ENCODE assay signal across 11 mouse cellular contexts in the genomic region with DNA sequence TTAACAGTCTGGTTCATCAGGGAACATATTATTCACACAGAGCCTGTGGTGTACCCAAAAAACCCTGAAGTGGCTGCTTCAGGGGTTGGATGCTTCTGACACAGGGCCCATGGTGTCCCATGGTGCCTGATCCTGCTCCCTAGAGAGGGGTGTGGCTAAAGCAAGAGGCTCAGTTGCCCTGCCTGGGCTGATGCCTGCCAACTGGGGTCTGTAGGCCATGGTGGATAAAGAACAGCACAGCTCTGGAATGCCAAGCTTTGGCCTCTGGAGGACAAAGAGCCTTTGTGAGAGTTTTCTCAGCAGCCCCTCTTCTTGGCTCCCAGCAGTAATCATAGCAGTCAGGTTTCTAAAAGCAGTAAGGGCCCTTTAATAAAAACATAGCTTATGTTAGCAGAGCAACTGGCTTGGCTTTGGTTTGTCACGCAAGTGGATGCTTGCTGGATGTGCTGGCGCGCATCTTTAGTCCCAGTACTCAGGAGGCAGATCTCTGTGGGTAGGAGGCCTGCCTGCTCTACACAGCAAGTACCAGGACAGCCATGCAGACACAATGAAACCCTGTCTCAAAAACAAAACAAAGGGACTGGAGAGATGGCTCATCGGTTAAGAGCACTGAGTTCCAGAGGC. TPM values are rescaled to one million over a fixed set of nuclear protein-coding genes. Genes with fewer than 3 reads are reported as not detected.
DNase-seq lines count a peak whose midpoint lies in the region; ATAC-seq lines count a peak whose summit lies in the region.
"Had no signal": no experiment of that assay in that cellular context is flagged by ENCODE, and none has a peak within 500 bp of the region (broad histone marks: within the 10 kb centered on the region; RNA-seq: fewer than 3 reads in every experiment).

No protein-coding gene starts in this region.

- peaks cover 44% of the 10 kb centered on the region for H3K36me3 ChIP-seq in forebrain, embryonic 12.5 days (replicated peaks)
- H3K36me3 ChIP-seq in limb, embryonic 11.5 days (ENCODE audit: control insufficient read depth, insufficient read depth, low read length) = peaks cover 11% of the 10 kb centered on the region

- peak overlapping the region; percentile 19; the same call in 1 of the 2 replicates for H3K27ac ChIP-seq in forebrain, embryonic 12.5 days
- H3K27ac ChIP-seq in limb, embryonic 11.5 days (replicated peaks; ENCODE audit: low read depth, low read length) = peak overlapping the region; percentile 37; the same call in 1 of the 2 replicates
- H3K27ac ChIP-seq: macrophage had no signal

- ATAC-seq in forebrain, embryonic 12.5 days (ENCODE audit: low FRiP score) = no peak
- ATAC-seq in limb, embryonic 11.5 days (ENCODE audit: insufficient number of reproducible peaks, low FRiP score, low TSS enrichment, low read depth) = no peak
- ATAC-seq: Patski had no signal

- peaks cover 9% of the 10 kb centered on the region for H3K4me1 ChIP-seq in forebrain, embryonic 12.5 days
- H3K4me1 ChIP-seq in limb, embryonic 11.5 days (ENCODE audit: control insufficient read depth, insufficient read depth, low read length) = no peaks in the 10 kb centered on the region

- no peak overlapping the region for H3K4me3 ChIP-seq in forebrain, embryonic 12.5 days (replicated peaks)
- H3K4me3 ChIP-seq in limb, embryonic 11.5 days (ENCODE audit: low read depth, low read length) = no peak overlapping the region

- WGBS in forebrain, embryonic 12.5 days = 59% methylated on average over 4 of the region's 4 CpGs
- WGBS in limb, embryonic 11.5 days = 93% methylated on average over 4 of the region's 4 CpGs

- H3K9me3 ChIP-seq in forebrain, embryonic 12.5 days = no peaks in the 10 kb centered on the region
- H3K9me3 ChIP-seq in limb, embryonic 11.5 days (ENCODE audit: control insufficient read depth, low read length) = no peaks in the 10 kb centered on the region

- no peak overlapping the region for H3K9ac ChIP-seq in forebrain, embryonic 12.5 days
- H3K9ac ChIP-seq in limb, embryonic 11.5 days (ENCODE audit: low read length) = no peak overlapping the region

- H3K27me3 ChIP-seq in forebrain, embryonic 12.5 days = peaks cover 2% of the 10 kb centered on the region; the same call in 1 of the 2 replicates
- no peaks in the 10 kb centered on the region for H3K27me3 ChIP-seq in limb, embryonic 11.5 days (ENCODE audit: control insufficient read depth, insufficient read depth, low read length)

- DNase-seq in testis, postnatal 10 days (ENCODE audit: low spot score) = peak; percentile 40
- DNase-seq in testis, postnatal 14 days (ENCODE audit: low spot score) = no peak
- no peak for DNase-seq in limb, embryonic 11.5 days (ENCODE audit: low spot score)
- no peak for DNase-seq in spleen, postnatal 4 days (ENCODE audit: low spot score in 2 of 2)
- DNase-seq in lung, postnatal 14 days = no peak
- no peak for DNase-seq in kidney, adult 9 months
- no peak for DNase-seq in cerebellum, postnatal 14 days

- H3K4me2 ChIP-seq in forebrain, embryonic 12.5 days = no peak overlapping the region
- H3K4me2 ChIP-seq in limb, embryonic 11.5 days (ENCODE audit: low read depth, severe bottlenecking) = no peak overlapping the region

RNA-seq across cellular contexts. Expression of a gene that starts 6.7 kb away (rescaled TPM):
- 383 and 390 TPM in 2 replicates for polyA plus RNA-seq in forebrain, embryonic 12.5 days (2016; fragmentation: Nextera tagmentation; extraction: Ambion mirVana)
- polyA plus RNA-seq in limb, embryonic 11.5 days (2014; fragmentation: Nextera tagmentation; extraction: Ambion mirVana) = 368 and 378 TPM in 2 replicates

RNA-seq across cellular contexts. Expression of a gene that starts 13.6 kb away (rescaled TPM):
- polyA plus RNA-seq in forebrain, embryonic 12.5 days (2016; fragmentation: Nextera tagmentation; extraction: Ambion mirVana) = 0.12 and 0.20 TPM in 2 replicates
- polyA plus RNA-seq in limb, embryonic 11.5 days (2014; fragmentation: Nextera tagmentation; extraction: Ambion mirVana) = 0.10 TPM in 1 of 2 replicates, not detected in the other
- polyA plus RNA-seq: heart, postnatal 0 days; macrophage had no signal

RNA-seq across cellular contexts. Expression of a gene that starts 17.5 kb away (rescaled TPM):
- polyA plus RNA-seq in forebrain, embryonic 12.5 days (2016; fragmentation: Nextera tagmentation; extraction: Ambion mirVana) = not detected in 2 replicates
- polyA plus RNA-seq in limb, embryonic 11.5 days (2014; fragmentation: Nextera tagmentation; extraction: Ambion mirVana) = not detected in 2 replicates
- polyA plus RNA-seq: heart, postnatal 0 days; macrophage; Patski had no signal

RNA-seq across cellular contexts. Expression of a gene that starts 29.5 kb away (rescaled TPM):
- not detected in 2 replicates for polyA plus RNA-seq in forebrain, embryonic 12.5 days (2016; fragmentation: Nextera tagmentation; extraction: Ambion mirVana)
- not detected in 2 replicates for polyA plus RNA-seq in limb, embryonic 11.5 days (2014; fragmentation: Nextera tagmentation; extraction: Ambion mirVana)
- polyA plus RNA-seq: heart, postnatal 0 days; macrophage; Patski had no signal

RNA-seq across cellular contexts. Expression of a gene that starts 40.9 kb away (rescaled TPM):
- polyA plus RNA-seq in forebrain, embryonic 12.5 days (2016; fragmentation: Nextera tagmentation; extraction: Ambion mirVana) = not detected in 2 replicates
- not detected in 2 replicates for polyA plus RNA-seq in limb, embryonic 11.5 days (2014; fragmentation: Nextera tagmentation; extraction: Ambion mirVana)
- polyA plus RNA-seq: heart, postnatal 0 days; macrophage; Patski had no signal
